Mouse (Mus musculus) testis, postnatal 14 days (tissue): ENCODE data around the gene Gm21943.
"Not testable (repeated sequence)": the region's sequence is repeated elsewhere in the genome, so short reads cannot be mapped to it uniquely, and the experiment has no call there.

ENCODE experiments used
- DNase-seq: peaks from one replicate; pipeline ENCODE4 v3.0.0; 2021; ENCODE audit warnings: low spot score

Gene Gm21943

DNA sequence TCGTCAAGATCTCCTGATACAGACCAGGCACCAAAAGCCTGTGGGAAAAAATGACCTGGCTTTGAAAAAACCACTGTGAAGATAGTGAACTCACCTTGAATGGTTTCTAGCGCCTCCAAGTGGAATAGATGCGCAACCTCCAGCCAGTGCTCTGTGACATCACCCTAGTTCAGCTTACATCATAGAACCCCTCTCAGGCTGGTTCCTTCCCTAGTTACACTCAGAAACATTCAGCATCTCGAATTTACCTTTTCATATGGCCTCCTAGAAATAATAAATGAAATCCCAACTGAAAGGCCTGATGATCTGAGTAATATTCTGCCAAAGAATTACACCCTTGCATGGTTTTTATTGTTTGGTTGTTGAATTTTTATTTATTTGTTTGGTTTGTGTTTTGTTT lies at the start of gene Gm21943:
Gm21943 (minus strand) TSS at position 101 of the 400 bp plus-strand sequence.
- not testable (repeated sequence) for DNase-seq
